Mouse (Mus musculus) MEL (cell line): Measurements from ENCODE around the gene Bpifb1.

Experiments
- CHD1 ChIP-seq: IDR thresholded peaks from 2 replicates; pipeline ENCODE4 v1.6.1; 2012; ENCODE audit warnings: low read depth, mild to moderate bottlenecking, inconsistent platforms, low read length, improper control_type of control experiment
- CTCF ChIP-seq, 3 experiments: IDR thresholded peaks in 2 of 3; conservative IDR thresholded peaks in 1 of 3; 2 replicates each; pipeline ENCODE4 v1.5.1; 2011 to 2012; ENCODE audit warnings: low read length in 3 of 3, low read depth in 2 of 3, mild to moderate bottlenecking in 2 of 3, improper control_type of control experiment in 1 of 3, inconsistent platforms in 1 of 3, mixed read lengths in 1 of 3, moderate library complexity in 1 of 3; ENCODE audit not compliant: control insufficient read depth in 1 of 3, insufficient read depth in 1 of 3, poor library complexity in 1 of 3, severe bottlenecking in 1 of 3
- ELF1 ChIP-seq: IDR thresholded peaks from 2 replicates; pipeline ENCODE4 v1.6.1; 2014; ENCODE audit warnings: low read depth, mild to moderate bottlenecking, inconsistent platforms, low read length, improper control_type of control experiment, moderate library complexity
- ETS1 ChIP-seq: IDR thresholded peaks from 2 replicates; pipeline ENCODE4 v1.6.1; 2012; ENCODE audit warnings: low read depth, mild to moderate bottlenecking, inconsistent platforms, low read length, improper control_type of control experiment, moderate library complexity
- GABPA ChIP-seq: IDR thresholded peaks from 2 replicates; pipeline ENCODE4 v1.6.1; 2012; ENCODE audit warnings: low read depth, mild to moderate bottlenecking, inconsistent platforms, low read length, improper control_type of control experiment, moderate library complexity
- POLR2A ChIP-seq, 2 experiments: IDR thresholded peaks; 2 replicates each; pipeline ENCODE4 v1.6.1; 2011 to 2012; ENCODE audit warnings: low read length in 2 of 2, mild to moderate bottlenecking in 2 of 2, control low read depth in 1 of 2, improper control_type of control experiment in 1 of 2, low read depth in 1 of 2, moderate library complexity in 1 of 2; ENCODE audit not compliant: control insufficient read depth in 1 of 2, insufficient read depth in 1 of 2, poor library complexity in 1 of 2
- USF1 ChIP-seq: IDR thresholded peaks from 2 replicates; pipeline ENCODE4 v1.6.1; 2014; ENCODE audit warnings: low read depth, mild to moderate bottlenecking, inconsistent platforms, low read length, improper control_type of control experiment, moderate library complexity
- ZKSCAN1 ChIP-seq: IDR thresholded peaks from 2 replicates; pipeline ENCODE4 v1.6.1; 2012; ENCODE audit warnings: low read depth, mild to moderate bottlenecking, inconsistent platforms, low read length, improper control_type of control experiment, moderate library complexity
- ZNF384 ChIP-seq: IDR thresholded peaks from 2 replicates; pipeline ENCODE4 v1.6.1; 2012; ENCODE audit warnings: low read depth, mild to moderate bottlenecking, inconsistent platforms, low read length, improper control_type of control experiment

DNA sequence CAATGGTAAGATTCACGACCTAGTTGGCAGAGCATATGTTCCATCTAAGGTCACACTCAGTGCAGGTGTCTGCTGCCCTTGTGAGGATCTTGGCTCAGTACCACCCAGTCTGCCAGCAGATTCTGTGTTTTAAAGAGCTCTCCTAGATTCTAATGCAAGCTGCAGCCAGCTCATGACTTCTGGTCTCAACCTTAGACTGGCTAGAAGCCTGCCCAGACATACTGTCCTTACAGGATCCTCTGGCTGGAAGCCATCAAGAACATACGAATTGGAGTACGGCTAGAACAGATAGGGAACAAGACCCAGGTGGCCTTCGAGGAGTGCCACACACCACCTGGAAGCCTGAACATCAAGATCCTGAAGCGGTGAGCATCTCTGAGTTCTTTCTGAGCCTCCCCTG is 37.2 kb downstream of the Bpifb1 start:
- TF ChIP-seq POLR2A (IDR thresholded peaks at IDR 0.05; ENCODE audit: control insufficient read depth in 1 of 2, insufficient read depth in 1 of 2, low read depth in 1 of 2, low read length in 2 of 2, poor library complexity in 1 of 2) (no peak), ZKSCAN1 (no peak), CHD1 (no peak), ETS1 (no peak), CTCF (IDR thresholded peaks at IDR 0.05 in 2 of 3, conservative IDR thresholded peaks at IDR 0.05 in 1 of 3; ENCODE audit: control insufficient read depth in 1 of 3, insufficient read depth in 1 of 3, low read depth in 2 of 3, low read length in 3 of 3, poor library complexity in 1 of 3, severe bottlenecking in 1 of 3) (no peak), GABPA (no peak), USF1 (no peak), ZNF384 (no peak), ELF1 (no peak)
